Mouse (Mus musculus): ENCODE measurements around the gene Kdelr3. TPM values are rescaled to one million over a fixed set of nuclear protein-coding genes. Genes with fewer than 3 reads are reported as not detected.
A peak's percentile ranks its signal among the peaks of the same experiment; 100 is the strongest.

Gene Kdelr3
- total and polyA plus RNA-seq, 2 experiments from 2014 or later = 48.3 to 51.4 TPM

DNA sequence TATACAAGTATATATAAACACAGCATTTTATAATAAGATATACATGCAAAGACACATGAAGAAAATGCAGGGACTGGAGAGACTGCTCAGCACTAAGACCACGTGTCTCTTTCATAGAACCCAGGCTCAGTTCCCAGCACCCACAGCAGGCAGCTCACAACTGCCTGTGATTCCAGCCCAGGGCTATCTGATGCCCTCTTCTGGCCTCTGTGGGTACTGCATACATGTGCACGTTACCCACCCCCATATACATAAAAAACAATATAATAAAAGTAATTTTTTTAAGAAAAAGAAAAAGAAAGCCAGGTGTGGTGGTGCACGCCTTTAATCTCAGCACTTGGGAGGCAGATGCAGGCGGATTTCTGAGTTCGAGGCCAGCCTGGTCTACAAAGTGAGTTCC is 43.2 kb upstream of the Kdelr3 start:
- DNase-seq (ENCODE audit: low spot score) = no peak
- TF ChIP-seq EP300 (IDR thresholded peaks at IDR 0.05; ENCODE audit: low read depth) (no peak), CTCF (IDR thresholded peaks at IDR 0.05; ENCODE audit: low read depth) (no peak)
- Histone ChIP-seq H3K4me2 (ENCODE audit: low read depth, low read length) (no peak overlapping the region), H3K4me3 (ENCODE audit: low read depth, low read length) (no peak overlapping the region), H3K27me3 (ENCODE audit: control insufficient read depth, insufficient read depth, low read length) (no peaks in the 10 kb centered on the region), H3K36me3 (replicated peaks; ENCODE audit: control insufficient read depth, insufficient read depth, low read length) (no peaks in the 10 kb centered on the region), H3K27ac (ENCODE audit: low read depth) (no peak overlapping the region), H3K9me3 (replicated peaks; ENCODE audit: control insufficient read depth, low read length) (peaks cover 5% of the 10 kb centered on the region; the same call in 1 of the 2 replicates), H3K9ac (replicated peaks; ENCODE audit: low read depth, low read length) (no peak overlapping the region), H3K4me1 (ENCODE audit: control insufficient read depth, insufficient read depth) (peaks cover 8% of the 10 kb centered on the region; the same call in 1 of the 2 replicates)
- no peak for ATAC-seq (ENCODE audit: insufficient read depth, low read depth)
- 85% methylated on average over 5 of the region's 5 CpGs for WGBS

- WGBS = 52% methylated on average over 12 of the region's 12 CpGs
- no peak for DNase-seq (ENCODE audit: low spot score)
- TF ChIP-seq CTCF (IDR thresholded peaks at IDR 0.05; ENCODE audit: low read depth) (0 out of 2 replicates have a peak, but pooled peaks have one; percentile 3), EP300 (IDR thresholded peaks at IDR 0.05; ENCODE audit: low read depth) (no peak)
- Histone ChIP-seq H3K9ac (replicated peaks; ENCODE audit: low read depth, low read length) (no peak overlapping the region), H3K4me2 (ENCODE audit: low read depth, low read length) (no peak overlapping the region), H3K27me3 (ENCODE audit: control insufficient read depth, insufficient read depth, low read length) (no peaks in the 10 kb centered on the region), H3K36me3 (replicated peaks; ENCODE audit: control insufficient read depth, insufficient read depth, low read length) (no peaks in the 10 kb centered on the region), H3K4me1 (ENCODE audit: control insufficient read depth, insufficient read depth) (peaks cover 8% of the 10 kb centered on the region; the same call in 1 of the 2 replicates), H3K4me3 (ENCODE audit: low read depth, low read length) (no peak overlapping the region), H3K27ac (ENCODE audit: low read depth) (no peak overlapping the region), H3K9me3 (replicated peaks; ENCODE audit: control insufficient read depth, low read length) (peaks cover 5% of the 10 kb centered on the region; the same call in 1 of the 2 replicates)
- no peak for ATAC-seq (ENCODE audit: insufficient read depth, low read depth)
Observed at GRCm38 (mm10) chr15:79473638-79474355, 42.4 kb upstream of the Kdelr3 start.

DNA sequence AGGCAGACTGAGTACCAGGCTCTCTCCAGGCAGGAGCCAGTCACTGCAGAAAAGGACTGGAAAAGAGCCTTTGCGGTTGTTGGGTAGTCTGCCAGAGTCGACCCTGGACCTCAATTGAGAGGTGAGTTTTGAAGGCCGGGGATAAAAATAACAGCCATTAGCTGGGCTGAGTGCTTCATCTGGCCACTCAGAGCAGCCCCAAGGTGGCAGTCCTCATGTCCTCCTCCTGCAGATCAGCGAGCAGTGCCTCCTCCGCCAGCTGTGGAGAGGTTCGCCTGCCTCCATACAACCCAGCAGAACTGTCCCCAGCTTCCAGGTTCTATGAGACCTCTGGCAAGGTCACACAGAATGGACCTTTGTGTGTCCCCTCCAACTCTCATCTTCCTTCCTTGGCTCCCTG is 39.0 kb upstream of the Kdelr3 start:
- Histone ChIP-seq H3K4me1 (ENCODE audit: control insufficient read depth, insufficient read depth) (peaks cover 8% of the 10 kb centered on the region; the same call in 1 of the 2 replicates), H3K4me2 (ENCODE audit: low read depth, low read length) (no peak overlapping the region), H3K4me3 (ENCODE audit: low read depth, low read length) (no peak overlapping the region), H3K27me3 (ENCODE audit: control insufficient read depth, insufficient read depth, low read length) (no peaks in the 10 kb centered on the region; the same call in 1 of the 2 replicates), H3K27ac (ENCODE audit: low read depth) (no peak overlapping the region), H3K9ac (replicated peaks; ENCODE audit: low read depth, low read length) (0 out of 2 replicates have a peak overlapping the region, but pooled peaks have one; percentile 9), H3K9me3 (replicated peaks; ENCODE audit: control insufficient read depth, low read length) (no peaks in the 10 kb centered on the region; the same call in 1 of the 2 replicates), H3K36me3 (replicated peaks; ENCODE audit: control insufficient read depth, insufficient read depth, low read length) (no peaks in the 10 kb centered on the region)
- ATAC-seq (ENCODE audit: insufficient read depth, low read depth) = peak; percentile 30
- no peak for TF ChIP-seq CTCF (IDR thresholded peaks at IDR 0.05; ENCODE audit: low read depth)
- TF ChIP-seq EP300 (IDR thresholded peaks at IDR 0.05; ENCODE audit: low read depth) = no peak
- WGBS = 22% methylated on average over 6 of the region's 6 CpGs
- DNase-seq (ENCODE audit: low spot score) = no peak

GRCm38 (mm10) chr15:79481181-79481688 is 35.0 kb upstream of the Kdelr3 start:
- ATAC-seq (ENCODE audit: insufficient read depth, low read depth) (no peak), DNase-seq (ENCODE audit: low spot score) (no peak)
- TF ChIP-seq EP300 (IDR thresholded peaks at IDR 0.05; ENCODE audit: low read depth) (no peak), CTCF (IDR thresholded peaks at IDR 0.05; ENCODE audit: low read depth) (no peak)
- Histone ChIP-seq H3K9ac (replicated peaks; ENCODE audit: low read depth, low read length) (no peak overlapping the region), H3K4me3 (ENCODE audit: low read depth, low read length) (no peak overlapping the region), H3K36me3 (replicated peaks; ENCODE audit: control insufficient read depth, insufficient read depth, low read length) (no peaks in the 10 kb centered on the region), H3K4me2 (ENCODE audit: low read depth, low read length) (no peak overlapping the region), H3K27ac (ENCODE audit: low read depth) (no peak overlapping the region), H3K4me1 (ENCODE audit: control insufficient read depth, insufficient read depth) (peaks cover 8% of the 10 kb centered on the region; the same call in 1 of the 2 replicates), H3K27me3 (ENCODE audit: control insufficient read depth, insufficient read depth, low read length) (no peaks in the 10 kb centered on the region; the same call in 1 of the 2 replicates), H3K9me3 (replicated peaks; ENCODE audit: control insufficient read depth, low read length) (no peaks in the 10 kb centered on the region)
- WGBS = 24% methylated on average over 15 of the region's 15 CpGs

GRCm38 (mm10) chr15:79489463-79489862 is 26.7 kb upstream of the Kdelr3 start:
- ATAC-seq (ENCODE audit: insufficient read depth, low read depth) (no peak), DNase-seq (ENCODE audit: low spot score) (no peak)
- no peak for TF ChIP-seq EP300 (IDR thresholded peaks at IDR 0.05; ENCODE audit: low read depth)
- no peak for TF ChIP-seq CTCF (IDR thresholded peaks at IDR 0.05; ENCODE audit: low read depth)
- H3K9me3 ChIP-seq (replicated peaks; ENCODE audit: control insufficient read depth, low read length) = no peaks in the 10 kb centered on the region
- H3K27ac ChIP-seq (ENCODE audit: low read depth) = no peak overlapping the region
- H3K9ac ChIP-seq (replicated peaks; ENCODE audit: low read depth, low read length) = no peak overlapping the region
- H3K4me3 ChIP-seq (ENCODE audit: low read depth, low read length) = no peak overlapping the region
- H3K4me1 ChIP-seq (ENCODE audit: control insufficient read depth, insufficient read depth) = no peaks in the 10 kb centered on the region
- 68% methylated on average over 11 of the region's 11 CpGs for WGBS
- peaks cover 15% of the 10 kb centered on the region; the same call in 1 of the 2 replicates for H3K27me3 ChIP-seq (ENCODE audit: control insufficient read depth, insufficient read depth, low read length)
- no peak overlapping the region for H3K4me2 ChIP-seq (ENCODE audit: low read depth, low read length)
- no peaks in the 10 kb centered on the region for H3K36me3 ChIP-seq (replicated peaks; ENCODE audit: control insufficient read depth, insufficient read depth, low read length)
